Mouse (Mus musculus): Measurements from ENCODE around the gene Dspp. TPM values are rescaled to one million over a fixed set of nuclear protein-coding genes. Genes with fewer than 3 reads are reported as not detected.

The Dspp gene
- polyA plus RNA-seq (2012; rRNA removed) (not detected in 2 replicates), polyA plus RNA-seq (2014; fragmentation: Nextera tagmentation; extraction: Ambion mirVana) (not detected in 2 replicates)

DNA sequence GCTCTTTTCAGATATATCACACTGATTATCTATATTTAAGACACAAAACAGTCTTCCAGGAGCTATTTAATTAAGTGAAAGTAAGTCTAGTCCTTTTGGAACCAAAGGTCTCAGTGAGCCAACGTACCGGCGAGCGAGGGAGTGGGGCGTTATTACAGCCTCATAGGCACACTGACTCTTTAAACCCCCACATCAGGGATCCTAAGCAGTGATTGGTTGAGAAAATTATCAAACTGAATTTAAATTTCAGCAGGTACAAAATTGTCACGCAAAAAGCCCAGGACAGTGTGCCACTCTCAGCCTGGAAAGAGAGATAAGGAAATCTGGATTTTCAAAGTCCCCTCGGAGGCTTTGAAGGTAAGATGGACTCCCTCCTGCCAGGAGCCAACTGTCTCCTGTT lies at the start of gene Dspp:
TSS of gene Dspp (plus strand) at position 301 of the 400 bp plus-strand sequence.
- TF ChIP-seq CTCF (IDR thresholded peaks at IDR 0.05; ENCODE audit: low read depth) = no peak
- TF ChIP-seq EP300 (IDR thresholded peaks at IDR 0.05; ENCODE audit: low read depth) = no peak
- no peak for DNase-seq (ENCODE audit: low read depth in 3 of 3, low spot score in 3 of 3)
- Histone ChIP-seq H3K4me3 (ENCODE audit: insufficient read depth in 1 of 2, low read depth in 2 of 2, low read length in 2 of 2) (no peak within 1 kb of the TSS), H3K9ac (replicated peaks) (no peak within 1 kb of the TSS), H3K27me3 (ENCODE audit: control insufficient read depth, insufficient read depth, low read length) (no peaks in the 10 kb centered on the region), H3K36me3 (replicated peaks; ENCODE audit: control insufficient read depth, insufficient read depth, low read depth) (no peaks in the 10 kb centered on the region), H3K27ac (no peak within 1 kb of the TSS), H3K9me3 (ENCODE audit: control insufficient read depth, low read length) (no peaks in the 10 kb centered on the region), H3K4me2 (ENCODE audit: low read depth) (no peak within 1 kb of the TSS), H3K4me1 (replicated peaks; ENCODE audit: control insufficient read depth in 2 of 2, insufficient read depth in 2 of 2, low read length in 1 of 2) (no peaks in the 10 kb centered on the region)
- WGBS (ENCODE audit: insufficient replicate concordance) = 72% methylated on average over 7 of the region's 7 CpGs
- ATAC-seq (ENCODE audit: insufficient read depth) = no peak

DNA sequence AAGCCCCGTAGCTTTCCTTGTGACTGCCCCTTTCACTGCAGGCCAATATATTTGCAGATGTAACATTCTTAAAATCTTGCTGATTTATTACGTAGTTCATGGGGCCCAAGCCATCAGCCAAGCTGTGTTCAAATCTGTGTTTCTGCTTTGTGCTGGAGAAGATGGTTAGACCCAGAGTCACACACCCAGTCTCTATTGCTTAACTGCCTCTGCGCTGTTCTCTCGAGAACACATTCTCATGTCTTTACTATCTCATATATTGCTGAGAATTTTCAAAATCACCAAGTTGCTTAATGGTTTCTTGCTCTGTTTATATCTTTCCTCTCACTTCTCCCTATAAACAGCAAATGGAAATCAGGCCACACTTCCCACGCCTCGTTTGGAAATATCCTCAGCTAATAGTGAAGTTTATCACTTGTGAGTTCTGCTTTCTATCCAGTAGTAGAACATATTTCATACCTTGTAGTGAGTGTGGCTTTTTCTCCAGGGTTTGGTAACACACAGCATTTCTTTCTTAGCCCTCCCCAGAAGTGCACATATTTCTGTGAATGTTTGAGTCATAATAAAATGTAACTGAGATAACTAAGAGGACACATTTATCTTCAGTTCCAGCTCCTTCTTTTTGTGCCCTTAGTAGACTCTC lies 46.4 kb upstream of the Dspp start:
- TF ChIP-seq CTCF (IDR thresholded peaks at IDR 0.05; ENCODE audit: low read depth) (no peak), EP300 (IDR thresholded peaks at IDR 0.05; ENCODE audit: low read depth) (no peak)

DNA sequence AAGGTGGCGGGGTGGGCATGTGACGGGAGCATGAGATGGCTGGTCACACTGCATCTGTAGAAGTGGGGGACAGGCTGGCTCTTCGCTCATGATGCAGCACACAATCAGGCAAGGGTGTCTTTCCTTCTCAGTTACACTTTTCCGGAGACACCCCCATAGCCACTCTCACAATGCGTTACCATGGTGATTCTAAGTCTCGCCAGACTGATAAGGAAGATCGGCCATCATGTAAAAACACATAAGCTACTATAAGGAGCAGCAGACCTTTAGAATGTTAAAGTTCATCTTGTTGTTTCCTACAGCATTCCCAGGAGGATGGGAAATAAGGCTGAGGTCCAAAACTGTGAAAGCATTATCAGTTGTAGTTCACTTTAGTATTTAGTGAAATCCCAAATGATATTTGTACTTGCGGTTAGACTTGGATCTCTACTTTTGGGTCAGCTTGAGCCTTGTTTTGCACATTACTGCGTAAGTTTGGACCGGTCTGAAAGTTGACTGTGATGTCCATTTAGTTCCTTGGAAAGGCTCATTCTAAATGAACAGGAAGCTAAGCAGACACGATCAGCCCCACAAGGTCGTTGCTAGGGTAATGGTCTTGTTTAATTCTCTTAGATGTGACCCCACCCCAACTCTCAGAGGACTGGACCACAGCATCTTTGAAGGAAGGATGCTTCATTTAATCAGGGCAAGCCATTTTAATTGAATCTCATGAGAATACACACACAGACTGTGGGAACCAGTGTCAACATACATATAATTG lies 43.8 kb upstream of the Dspp start:
- no peak overlapping the region for H3K4me2 ChIP-seq (ENCODE audit: low read depth)
- no peak for TF ChIP-seq EP300 (IDR thresholded peaks at IDR 0.05; ENCODE audit: low read depth)
- TF ChIP-seq CTCF (IDR thresholded peaks at IDR 0.05; ENCODE audit: low read depth) = no peak
- no peak overlapping the region for H3K27ac ChIP-seq
- H3K4me3 ChIP-seq (ENCODE audit: insufficient read depth in 1 of 2, low read depth in 2 of 2, low read length in 2 of 2) = no peak overlapping the region
- DNase-seq (ENCODE audit: low read depth in 3 of 3, low spot score in 3 of 3) (no peak), ATAC-seq (ENCODE audit: insufficient read depth) (no peak)
- H3K9me3 ChIP-seq (ENCODE audit: control insufficient read depth, low read length) = no peaks in the 10 kb centered on the region
- no peaks in the 10 kb centered on the region for H3K36me3 ChIP-seq (replicated peaks; ENCODE audit: control insufficient read depth, insufficient read depth, low read depth)
- 61% methylated on average over 12 of the region's 12 CpGs for WGBS (ENCODE audit: insufficient replicate concordance)
- H3K4me1 ChIP-seq (replicated peaks; ENCODE audit: control insufficient read depth in 2 of 2, insufficient read depth in 2 of 2, low read length in 1 of 2) = no peaks in the 10 kb centered on the region
- H3K9ac ChIP-seq (replicated peaks) = no peak overlapping the region
- no peaks in the 10 kb centered on the region for H3K27me3 ChIP-seq (ENCODE audit: control insufficient read depth, insufficient read depth, low read length)

More for the DNA sequence above, 46.4 kb upstream of the Dspp start:
- Histone ChIP-seq H3K27ac (no peak overlapping the region), H3K4me1 (replicated peaks; ENCODE audit: control insufficient read depth in 2 of 2, insufficient read depth in 2 of 2, low read length in 1 of 2) (no peaks in the 10 kb centered on the region), H3K36me3 (replicated peaks; ENCODE audit: control insufficient read depth, insufficient read depth, low read depth) (no peaks in the 10 kb centered on the region), H3K9me3 (ENCODE audit: control insufficient read depth, low read length) (no peaks in the 10 kb centered on the region), H3K9ac (replicated peaks) (no peak overlapping the region), H3K27me3 (ENCODE audit: control insufficient read depth, insufficient read depth, low read length) (no peaks in the 10 kb centered on the region), H3K4me2 (ENCODE audit: low read depth) (no peak overlapping the region), H3K4me3 (ENCODE audit: insufficient read depth in 1 of 2, low read depth in 2 of 2, low read length in 2 of 2) (no peak overlapping the region)
- DNase-seq (ENCODE audit: low read depth in 3 of 3, low spot score in 3 of 3) = no peak
- no peak for ATAC-seq (ENCODE audit: insufficient read depth)
- WGBS (ENCODE audit: insufficient replicate concordance) = 59% methylated on average over 6 of the region's 6 CpGs

DNA sequence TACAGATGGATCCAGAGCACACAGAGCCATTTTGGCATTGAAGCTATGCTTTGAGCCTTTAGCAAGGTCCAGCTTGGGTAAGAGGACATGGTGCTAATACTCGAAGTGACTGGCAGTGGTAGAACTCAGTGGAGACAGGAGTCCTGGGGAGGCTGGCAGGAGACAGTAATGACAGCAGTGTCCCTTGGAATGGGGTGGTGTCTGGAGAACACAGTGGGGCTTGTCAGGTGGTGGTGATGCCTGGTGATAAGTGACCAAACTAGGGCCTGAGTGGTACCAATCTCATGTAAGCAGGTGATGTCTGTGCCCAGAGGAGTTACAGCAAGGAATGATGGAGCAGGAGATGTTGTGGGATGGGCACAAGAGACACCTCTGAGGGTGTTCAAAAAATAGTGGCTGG lies 43.2 kb upstream of the Dspp start:
- H3K27ac ChIP-seq = no peak overlapping the region
- no peak for ATAC-seq (ENCODE audit: insufficient read depth)
- no peak overlapping the region for H3K9ac ChIP-seq (replicated peaks)
- no peaks in the 10 kb centered on the region for H3K36me3 ChIP-seq (replicated peaks; ENCODE audit: control insufficient read depth, insufficient read depth, low read depth)
- no peak overlapping the region for H3K4me3 ChIP-seq (ENCODE audit: insufficient read depth in 1 of 2, low read depth in 2 of 2, low read length in 2 of 2)
- H3K4me2 ChIP-seq (ENCODE audit: low read depth) = no peak overlapping the region
- no peak for DNase-seq (ENCODE audit: low read depth in 3 of 3, low spot score in 3 of 3)
- H3K27me3 ChIP-seq (ENCODE audit: control insufficient read depth, insufficient read depth, low read length) = no peaks in the 10 kb centered on the region
- TF ChIP-seq CTCF (IDR thresholded peaks at IDR 0.05; ENCODE audit: low read depth) = no peak
- no peak for TF ChIP-seq EP300 (IDR thresholded peaks at IDR 0.05; ENCODE audit: low read depth)
- H3K9me3 ChIP-seq (ENCODE audit: control insufficient read depth, low read length) = no peaks in the 10 kb centered on the region
- H3K4me1 ChIP-seq (replicated peaks; ENCODE audit: control insufficient read depth in 2 of 2, insufficient read depth in 2 of 2, low read length in 1 of 2) = no peaks in the 10 kb centered on the region
- 55% methylated on average over 1 of the region's 1 CpGs for whole genome bisulfite sequencing (ENCODE audit: insufficient replicate concordance)

DNA sequence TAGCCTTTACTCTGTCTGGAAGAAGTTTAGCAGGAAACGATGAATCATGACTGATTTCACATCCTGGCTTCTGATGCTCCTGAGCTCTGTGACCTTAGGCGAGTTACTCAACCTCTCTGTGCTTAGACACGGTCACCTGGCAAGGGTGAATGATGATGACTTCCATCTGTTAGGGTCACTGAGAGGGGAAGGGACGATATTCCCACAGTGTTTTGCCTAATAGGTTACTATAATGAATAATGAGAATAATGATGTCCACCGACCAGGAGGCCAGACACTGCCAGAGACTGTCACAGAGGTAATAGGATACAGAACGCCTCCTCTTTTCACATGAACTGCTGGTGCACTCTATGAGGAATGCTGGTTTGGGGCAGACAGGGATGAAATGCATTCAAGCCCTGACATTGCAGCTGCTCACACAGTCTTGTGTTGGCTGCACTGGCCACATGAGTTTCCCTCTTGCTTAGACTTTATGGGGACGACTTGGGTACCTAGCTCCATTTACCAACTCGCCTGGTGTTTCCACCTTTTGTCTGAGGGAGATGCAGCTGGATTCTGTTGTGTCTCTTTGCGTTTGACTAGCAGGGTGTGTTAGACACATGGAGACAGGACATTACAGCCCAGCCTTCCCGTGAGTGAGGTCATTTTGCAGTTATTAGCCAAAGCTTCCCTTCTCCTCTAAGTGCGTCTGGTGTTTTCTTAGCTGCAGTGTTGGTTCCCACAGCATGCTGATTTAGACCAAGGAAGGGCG lies 42.1 kb upstream of the Dspp start:
- Histone ChIP-seq H3K4me3 (ENCODE audit: insufficient read depth in 1 of 2, low read depth in 2 of 2, low read length in 2 of 2) (no peak overlapping the region), H3K9ac (replicated peaks) (no peak overlapping the region)
- 41% methylated on average over 12 of the region's 12 CpGs for WGBS (ENCODE audit: insufficient replicate concordance)

More for the DNA sequence above, 42.1 kb upstream of the Dspp start:
- H3K4me1 ChIP-seq (replicated peaks; ENCODE audit: control insufficient read depth in 2 of 2, insufficient read depth in 2 of 2, low read length in 1 of 2) = no peaks in the 10 kb centered on the region
- TF ChIP-seq CTCF (IDR thresholded peaks at IDR 0.05; ENCODE audit: low read depth) (no peak), EP300 (IDR thresholded peaks at IDR 0.05; ENCODE audit: low read depth) (no peak)
- H3K27ac ChIP-seq = no peak overlapping the region
- no peaks in the 10 kb centered on the region for H3K27me3 ChIP-seq (ENCODE audit: control insufficient read depth, insufficient read depth, low read length)
- H3K4me2 ChIP-seq (ENCODE audit: low read depth) = no peak overlapping the region
- DNase-seq (ENCODE audit: low read depth in 3 of 3, low spot score in 3 of 3) (no peak), ATAC-seq (ENCODE audit: insufficient read depth) (no peak)
- H3K9me3 ChIP-seq (ENCODE audit: control insufficient read depth, low read length) = no peaks in the 10 kb centered on the region
- H3K36me3 ChIP-seq (replicated peaks; ENCODE audit: control insufficient read depth, insufficient read depth, low read depth) = no peaks in the 10 kb centered on the region
